ENCODE assay signal across 8 mouse cellular contexts in genomic region chr11:117395228-117395627, GRCm38 (mm10).
DNase-seq lines count a peak whose midpoint lies in the region; ATAC-seq and TF ChIP-seq lines count a peak whose summit lies in the region.

No protein-coding gene starts in this region.

- peaks cover 33% of the 10 kb centered on the region for H3K4me1 ChIP-seq in embryonic facial prominence, embryonic 13.5 days
- peaks cover 35% of the 10 kb centered on the region for H3K4me1 ChIP-seq in hindbrain, embryonic 15.5 days (replicated peaks)
- peaks cover 25% of the 10 kb centered on the region for H3K4me1 ChIP-seq in neural tube, embryonic 12.5 days

- H3K27ac ChIP-seq in left cerebral cortex, adult 2 months: peak overlapping the region; percentile 91
- no peak overlapping the region for H3K27ac ChIP-seq in embryonic facial prominence, embryonic 13.5 days
- peak overlapping the region; percentile 70 for H3K27ac ChIP-seq in hindbrain, embryonic 15.5 days (replicated peaks)
- peak overlapping the region; percentile 43; the same call in 1 of the 2 replicates for H3K27ac ChIP-seq in neural tube, embryonic 12.5 days

- H3K4me3 ChIP-seq in left cerebral cortex, adult 2 months: peak overlapping the region; percentile 48
- H3K4me3 ChIP-seq in embryonic facial prominence, embryonic 13.5 days: peak overlapping the region; percentile 39
- no peak overlapping the region for H3K4me3 ChIP-seq in hindbrain, embryonic 15.5 days
- no peak overlapping the region for H3K4me3 ChIP-seq in neural tube, embryonic 12.5 days

- H3K9me3 ChIP-seq in embryonic facial prominence, embryonic 13.5 days: no peaks in the 10 kb centered on the region
- H3K9me3 ChIP-seq in hindbrain, embryonic 15.5 days: no peaks in the 10 kb centered on the region
- H3K9me3 ChIP-seq in neural tube, embryonic 12.5 days: no peaks in the 10 kb centered on the region

- intact Hi-C loops in left cerebral cortex, adult 2 months (cut with DNase I): loop anchor here (2.0 kb wide), 1 partner anchor 260 kb away; the partner anchor contains the start of gene Tnrc6c

- H3K4me2 ChIP-seq in embryonic facial prominence, embryonic 13.5 days: peak overlapping the region; percentile 75
- peak overlapping the region; percentile 69 for H3K4me2 ChIP-seq in hindbrain, embryonic 15.5 days
- H3K4me2 ChIP-seq in neural tube, embryonic 12.5 days (replicated peaks): peak overlapping the region; percentile 68

- peak overlapping the region; percentile 62; the same call in 1 of the 2 replicates for H3K9ac ChIP-seq in embryonic facial prominence, embryonic 13.5 days
- H3K9ac ChIP-seq in hindbrain, embryonic 15.5 days: peak overlapping the region; percentile 32; the same call in 1 of the 2 replicates
- peak overlapping the region; percentile 18; the same call in 1 of the 2 replicates for H3K9ac ChIP-seq in neural tube, embryonic 12.5 days

- WGBS in embryonic facial prominence, embryonic 13.5 days: 1% methylated on average over 9 of the region's 9 CpGs
- WGBS in hindbrain, embryonic 15.5 days: under 1% methylated on average over 9 of the region's 9 CpGs
- WGBS in neural tube, embryonic 12.5 days: 3% methylated on average over 9 of the region's 9 CpGs

- DNase-seq in left cerebral cortex, adult 2 months (ENCODE audit: extremely low spot score in 1 of 2, low spot score in 2 of 2): peak; percentile 34 to 40
- DNase-seq in left cerebral cortex, adult 8-10 months (ENCODE audit: low spot score in 2 of 2): no peak
- no peak for DNase-seq in thymus, adult 18-20 months
- DNase-seq in urinary bladder, postnatal 36 days (ENCODE audit: low spot score in 2 of 2): no peak
- no peak for DNase-seq in urinary bladder, postnatal 10 days (ENCODE audit: low spot score)

- H3K27me3 ChIP-seq in embryonic facial prominence, embryonic 13.5 days: peaks cover 17% of the 10 kb centered on the region
- H3K27me3 ChIP-seq in hindbrain, embryonic 15.5 days: no peaks in the 10 kb centered on the region
- H3K27me3 ChIP-seq in neural tube, embryonic 12.5 days (replicated peaks): peaks cover 6% of the 10 kb centered on the region; the same call in 1 of the 2 replicates

- TF ChIP-seq CTCF in left cerebral cortex, adult 2 months (IDR thresholded peaks at IDR 0.05): no peak

- no peaks in the 10 kb centered on the region for H3K36me3 ChIP-seq in embryonic facial prominence, embryonic 13.5 days
- no peaks in the 10 kb centered on the region for H3K36me3 ChIP-seq in hindbrain, embryonic 15.5 days
- H3K36me3 ChIP-seq in neural tube, embryonic 12.5 days: no peaks in the 10 kb centered on the region

- ATAC-seq in embryonic facial prominence, embryonic 13.5 days (ENCODE audit: insufficient number of reproducible peaks, insufficient read depth, low FRiP score, low TSS enrichment, low read depth): no peak
- ATAC-seq in hindbrain, embryonic 15.5 days (ENCODE audit: low FRiP score, low read depth): no peak
- no peak; the same call in 1 of the 2 replicates for ATAC-seq in neural tube, embryonic 12.5 days (ENCODE audit: low FRiP score, low read depth)

Comparison
In these comparisons a context has a peak if more than half of its experiments do, and no peak if none do; other contexts are left out.
1. DNase-seq: peak in left cerebral cortex, adult 2 months (2 of 2); none in left cerebral cortex, adult 8-10 months (0 of 2), thymus, adult 18-20 months (0 of 2), urinary bladder, postnatal 36 days (0 of 2) and urinary bladder, postnatal 10 days (single experiment).
2. H3K4me3 ChIP-seq: peak in left cerebral cortex, adult 2 months (single experiment) and embryonic facial prominence, embryonic 13.5 days (single experiment); none in hindbrain, embryonic 15.5 days (single experiment) and neural tube, embryonic 12.5 days (single experiment).
3. Peak in every context shown above with its lines, with median percentiles within 50 percentile points of each other: H3K4me2 ChIP-seq and H3K9ac ChIP-seq.